7 mouse cellular contexts compared by ENCODE assay signal in the genomic region with DNA sequence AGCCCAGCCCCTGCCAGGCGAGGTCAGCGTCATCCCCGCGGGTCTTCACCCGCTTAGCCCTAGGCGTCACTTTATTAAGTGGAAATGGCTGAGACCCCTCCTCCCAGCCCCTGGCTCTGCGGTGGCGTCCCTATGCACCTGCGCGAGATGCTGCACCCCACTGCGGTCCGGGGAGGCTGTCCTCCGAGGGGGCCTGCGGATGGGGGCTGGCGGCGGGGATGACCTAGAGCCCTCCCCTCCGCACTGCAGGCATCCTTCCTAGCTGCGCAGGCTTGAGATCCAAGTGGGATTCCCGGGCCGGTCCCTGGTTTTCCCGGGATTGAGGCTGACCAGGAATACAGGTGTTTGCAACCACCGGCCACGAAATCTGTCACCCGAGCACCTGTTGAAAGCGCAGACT. TPM values are rescaled to one million over a fixed set of nuclear protein-coding genes. Genes with fewer than 3 reads are reported as not detected.
DNase-seq lines count a peak whose midpoint lies in the region; ATAC-seq and TF ChIP-seq lines count a peak whose summit lies in the region.

No protein-coding gene starts in this region.

- no peak; the same call in none of the 2 replicates for ATAC-seq in embryonic facial prominence, embryonic 11.5 days (replicated peaks; ENCODE audit: insufficient number of reproducible peaks, low FRiP score, low TSS enrichment, low read depth)
- ATAC-seq in hindbrain, postnatal 0 days, result peak; percentile 55
- no peak for ATAC-seq in midbrain, embryonic 11.5 days (ENCODE audit: low FRiP score)

- peak overlapping the region; percentile 39 for H3K9ac ChIP-seq in embryonic facial prominence, embryonic 11.5 days (replicated peaks; ENCODE audit: low read length)
- peak overlapping the region; percentile 70 for H3K9ac ChIP-seq in hindbrain, postnatal 0 days (replicated peaks; ENCODE audit: low read length)
- peak overlapping the region; percentile 71 for H3K9ac ChIP-seq in midbrain, embryonic 11.5 days (ENCODE audit: low read length)

- H3K27me3 ChIP-seq in embryonic facial prominence, embryonic 11.5 days (ENCODE audit: control insufficient read depth, insufficient read depth, low read length), result no peaks in the 10 kb centered on the region
- no peaks in the 10 kb centered on the region for H3K27me3 ChIP-seq in hindbrain, postnatal 0 days (ENCODE audit: insufficient read depth, low read length)
- no peaks in the 10 kb centered on the region for H3K27me3 ChIP-seq in midbrain, embryonic 11.5 days (ENCODE audit: control insufficient read depth, insufficient read depth, low read length)

- TF ChIP-seq CTCF in layer of hippocampus, adult 2 months (conservative IDR thresholded peaks at IDR 0.05), result no peak
- TF ChIP-seq CTCF in hindbrain, postnatal 0 days (IDR thresholded peaks at IDR 0.05; ENCODE audit: low read depth), result no peak

- no peaks in the 10 kb centered on the region; the same call in 1 of the 2 replicates for H3K36me3 ChIP-seq in embryonic facial prominence, embryonic 11.5 days (replicated peaks; ENCODE audit: control insufficient read depth, insufficient read depth, low read depth, low read length)
- H3K36me3 ChIP-seq in hindbrain, postnatal 0 days (ENCODE audit: insufficient read depth, low read length), result peaks cover 3% of the 10 kb centered on the region; the same call in 1 of the 2 replicates
- H3K36me3 ChIP-seq in midbrain, embryonic 11.5 days (ENCODE audit: control insufficient read depth, insufficient read depth, low read length), result no peaks in the 10 kb centered on the region

- H3K9me3 ChIP-seq in embryonic facial prominence, embryonic 11.5 days (replicated peaks; ENCODE audit: control insufficient read depth, low read length), result no peaks in the 10 kb centered on the region
- H3K9me3 ChIP-seq in hindbrain, postnatal 0 days (ENCODE audit: low read length), result no peaks in the 10 kb centered on the region
- no peaks in the 10 kb centered on the region for H3K9me3 ChIP-seq in midbrain, embryonic 11.5 days (ENCODE audit: control insufficient read depth, low read length)

- H3K4me2 ChIP-seq in embryonic facial prominence, embryonic 11.5 days (ENCODE audit: low read depth, low read length), result peak overlapping the region; percentile 98
- peak overlapping the region; percentile 99 for H3K4me2 ChIP-seq in hindbrain, postnatal 0 days (ENCODE audit: low read depth, low read length)
- H3K4me2 ChIP-seq in midbrain, embryonic 11.5 days, result peak overlapping the region; percentile 99

- H3K27ac ChIP-seq in layer of hippocampus, adult 2 months, result peak overlapping the region; percentile 94
- H3K27ac ChIP-seq in embryonic facial prominence, embryonic 11.5 days (replicated peaks; ENCODE audit: low read depth, low read length), result no peak overlapping the region
- H3K27ac ChIP-seq in hindbrain, postnatal 0 days, result peak overlapping the region; percentile 73
- no peak overlapping the region for H3K27ac ChIP-seq in midbrain, embryonic 11.5 days (ENCODE audit: low read depth, low read length)

- 2% methylated on average over 24 of the region's 25 CpGs for WGBS in embryonic facial prominence, embryonic 11.5 days
- WGBS in hindbrain, postnatal 0 days, result under 1% methylated on average over 25 of the region's 25 CpGs
- WGBS in midbrain, embryonic 11.5 days, result under 1% methylated on average over 25 of the region's 25 CpGs

- DNase-seq in layer of hippocampus, adult 2 months (ENCODE audit: low spot score in 2 of 2), result peak in 1 of 2 experiments; percentile 21
- no peak for DNase-seq in layer of hippocampus, postnatal 36 days
- DNase-seq in T-cell, adult 2 months (ENCODE audit: low spot score), result peak; percentile 42
- DNase-seq in embryonic facial prominence, embryonic 11.5 days (ENCODE audit: low spot score), result no peak
- DNase-seq in hindbrain, postnatal 0 days (ENCODE audit: low spot score), result peak; percentile 42
- no peak for DNase-seq in midbrain, embryonic 11.5 days (ENCODE audit: low spot score, missing footprints)
- DNase-seq in urinary bladder, postnatal 10 days (ENCODE audit: low spot score), result no peak

- H3K4me1 ChIP-seq in embryonic facial prominence, embryonic 11.5 days (ENCODE audit: control insufficient read depth, insufficient read depth, low read length), result no peaks in the 10 kb centered on the region
- peaks cover 7% of the 10 kb centered on the region for H3K4me1 ChIP-seq in hindbrain, postnatal 0 days (ENCODE audit: insufficient read depth, low read length)
- peaks cover 11% of the 10 kb centered on the region; the same call in 1 of the 2 replicates for H3K4me1 ChIP-seq in midbrain, embryonic 11.5 days (ENCODE audit: control insufficient read depth, insufficient read depth, low read length)

- peak overlapping the region; percentile 95 for H3K4me3 ChIP-seq in layer of hippocampus, adult 2 months
- H3K4me3 ChIP-seq in embryonic facial prominence, embryonic 11.5 days (ENCODE audit: low read depth, low read length), result peak overlapping the region; percentile 74
- H3K4me3 ChIP-seq in hindbrain, postnatal 0 days (ENCODE audit: low read length), result peak overlapping the region; percentile 73
- peak overlapping the region; percentile 74 for H3K4me3 ChIP-seq in midbrain, embryonic 11.5 days (ENCODE audit: low read depth, low read length)

RNA-seq across cellular contexts. Expression of a gene that starts 0.4 kb away (rescaled TPM):
- total RNA-seq in layer of hippocampus, adult 2 months (2021), result 10 to 100 TPM; 28.2 TPM
- total RNA-seq in layer of hippocampus, postnatal 36 days (2021), result 10 to 100 TPM; 24.8 to 27.6 TPM
- 2.3 and 2.6 TPM in 2 replicates for polyA plus RNA-seq in embryonic facial prominence, embryonic 11.5 days (2014; fragmentation: Nextera tagmentation; extraction: Ambion mirVana)
- total RNA-seq in hindbrain, postnatal 0 days (2014; rRNA removed), result 35.4 and 41.3 TPM in 2 replicates
- 79.2 and 82.4 TPM in 2 replicates for polyA plus RNA-seq in hindbrain, postnatal 0 days (2015; fragmentation: Nextera tagmentation; extraction: Ambion mirVana)
- 5.1 and 5.2 TPM in 2 replicates for polyA plus RNA-seq in midbrain, embryonic 11.5 days (2014; fragmentation: Nextera tagmentation; extraction: Ambion mirVana)

RNA-seq across cellular contexts. Expression of a gene that starts 0.6 kb away (rescaled TPM):
- 10 to 100 TPM; 14.6 to 15.6 TPM for total RNA-seq in layer of hippocampus, adult 2 months (2021)
- total RNA-seq in layer of hippocampus, postnatal 36 days (2021), result 10 to 100 TPM; 16.6 to 16.9 TPM
- 33.0 and 35.0 TPM in 2 replicates for polyA plus RNA-seq in embryonic facial prominence, embryonic 11.5 days (2014; fragmentation: Nextera tagmentation; extraction: Ambion mirVana)
- 12.4 and 15.1 TPM in 2 replicates for total RNA-seq in hindbrain, postnatal 0 days (2014; rRNA removed)
- 28.9 and 30.0 TPM in 2 replicates for polyA plus RNA-seq in hindbrain, postnatal 0 days (2015; fragmentation: Nextera tagmentation; extraction: Ambion mirVana)
- 34.8 and 38.1 TPM in 2 replicates for polyA plus RNA-seq in midbrain, embryonic 11.5 days (2014; fragmentation: Nextera tagmentation; extraction: Ambion mirVana)

Comparison
In these comparisons a context has a peak if more than half of its experiments do, and no peak if none do; other contexts are left out.
1. DNase-seq: peak in T-cell, adult 2 months (single experiment) and hindbrain, postnatal 0 days (single experiment); none in layer of hippocampus, postnatal 36 days (0 of 2), embryonic facial prominence, embryonic 11.5 days (single experiment), midbrain, embryonic 11.5 days (single experiment) and urinary bladder, postnatal 10 days (single experiment).
2. H3K27ac ChIP-seq: peak in layer of hippocampus, adult 2 months (single experiment) and hindbrain, postnatal 0 days (single experiment); none in embryonic facial prominence, embryonic 11.5 days (single experiment) and midbrain, embryonic 11.5 days (single experiment).
3. Peak in every context shown above with its lines, with median percentiles within 50 percentile points of each other: H3K4me3 ChIP-seq, H3K4me2 ChIP-seq and H3K9ac ChIP-seq.